Mouse (Mus musculus): Measurements from ENCODE around the gene Pms2.

The Pms2 gene

DNA sequence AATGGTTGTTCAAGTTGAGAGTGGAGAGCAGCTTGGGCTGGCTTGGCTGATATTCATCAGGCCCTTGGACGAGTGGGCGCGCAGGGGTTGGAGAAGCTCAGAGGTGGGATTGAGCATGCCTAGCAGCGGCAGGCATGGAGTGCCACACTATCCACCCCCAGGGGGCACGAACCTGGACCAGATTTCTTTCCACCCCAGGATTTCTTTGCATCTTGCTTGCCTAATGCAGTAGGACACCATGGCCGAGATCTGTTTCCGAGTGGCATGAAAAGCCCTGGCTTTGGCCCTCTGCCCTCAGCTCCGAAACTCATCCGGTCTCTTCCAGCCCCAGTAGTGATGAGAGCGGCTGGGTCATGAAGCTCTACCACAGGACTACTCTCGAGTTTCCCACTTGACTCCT, 23.6 kb downstream of the Pms2 start:
- no peak for DNase-seq

- DNase-seq, result no peak
Measured at GRCm38 (mm10) chr5:143933875-143934274, 24.1 kb downstream of the Pms2 start.

GRCm38 (mm10) chr5:143936156-143936555, 26.4 kb downstream of the Pms2 start:
- DNase-seq, result no peak

DNA sequence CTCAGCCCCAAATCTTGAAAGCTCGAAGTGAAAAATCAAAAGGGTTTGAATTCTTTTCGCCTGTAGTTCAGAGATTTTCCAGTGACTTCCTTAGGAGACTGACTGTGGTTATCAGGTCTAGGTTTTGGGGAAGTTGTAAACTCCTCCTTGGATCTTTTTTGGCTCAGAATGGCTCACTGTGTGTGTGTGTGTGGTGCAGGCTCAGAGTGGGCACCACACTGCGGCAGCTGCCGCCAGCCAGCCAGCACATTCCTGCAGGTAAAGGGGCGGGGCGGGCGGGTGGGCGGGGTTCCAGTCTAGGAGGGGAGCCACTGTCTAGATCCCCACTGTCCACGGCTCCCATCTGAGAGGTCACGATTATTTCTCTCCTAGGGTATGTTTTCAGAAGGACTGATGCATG, 31.8 kb downstream of the Pms2 start:
- DNase-seq, result no peak

DNA sequence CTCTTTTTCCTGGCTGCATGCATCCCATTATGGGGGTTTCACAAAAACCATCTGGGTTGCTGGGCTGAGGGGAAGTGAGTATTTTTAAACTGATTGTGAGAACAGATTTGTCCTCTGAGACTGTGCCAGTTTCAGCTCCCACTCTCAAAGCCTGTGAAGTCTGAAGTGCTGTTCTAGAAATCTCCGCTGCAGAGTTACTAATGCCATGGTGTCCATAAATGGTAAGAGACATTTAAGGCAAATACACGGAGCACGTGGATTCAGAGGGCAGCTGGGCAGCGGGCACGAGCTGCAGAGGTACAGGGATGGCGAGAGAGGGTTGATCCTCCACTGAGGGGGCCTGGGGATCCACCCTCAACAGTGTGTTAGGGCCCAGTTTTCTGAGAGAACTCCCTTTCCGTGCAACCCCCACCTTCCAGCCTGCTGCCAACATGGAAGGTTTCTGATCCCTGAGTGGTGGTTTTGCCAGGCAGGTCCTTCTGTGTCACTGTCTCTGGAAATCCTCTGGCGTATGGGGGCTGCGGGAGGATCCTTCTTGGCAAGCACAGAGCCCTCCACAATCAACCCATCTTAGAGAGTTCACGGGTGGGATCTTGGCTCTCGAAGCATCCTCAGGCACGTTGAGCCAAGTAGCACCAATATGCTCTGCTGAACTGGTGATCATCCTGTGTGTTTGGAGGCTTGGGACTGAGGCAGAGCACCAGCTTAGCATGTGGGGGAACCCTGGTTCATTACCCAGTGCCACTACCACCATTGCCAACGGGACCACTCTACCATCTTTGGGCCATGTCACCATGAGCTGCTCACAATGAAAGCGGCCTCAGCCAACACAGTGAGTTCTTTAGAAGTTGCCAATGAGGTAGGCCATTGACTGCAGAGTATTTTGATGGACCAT, 33.7 kb downstream of the Pms2 start:
- no peak for DNase-seq

DNA sequence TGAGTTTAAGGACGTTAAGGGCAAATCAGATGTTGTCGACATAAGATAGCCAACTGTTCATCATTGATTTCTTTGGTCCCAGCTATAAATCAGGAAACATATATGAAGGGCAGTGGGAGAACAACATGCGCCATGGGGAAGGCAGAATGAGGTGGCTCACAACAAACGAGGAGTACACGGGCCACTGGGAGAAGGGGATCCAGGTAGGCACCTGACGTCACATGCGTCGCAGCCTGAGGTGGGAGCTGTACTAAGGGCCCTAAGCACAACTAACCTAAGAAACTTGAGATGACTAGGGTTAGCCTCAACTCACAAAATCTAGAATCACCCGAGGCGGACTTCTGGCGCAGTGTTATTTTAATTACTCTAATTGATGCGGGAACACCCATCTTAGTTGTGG, 38.6 kb downstream of the Pms2 start:
- no peak for DNase-seq

DNA sequence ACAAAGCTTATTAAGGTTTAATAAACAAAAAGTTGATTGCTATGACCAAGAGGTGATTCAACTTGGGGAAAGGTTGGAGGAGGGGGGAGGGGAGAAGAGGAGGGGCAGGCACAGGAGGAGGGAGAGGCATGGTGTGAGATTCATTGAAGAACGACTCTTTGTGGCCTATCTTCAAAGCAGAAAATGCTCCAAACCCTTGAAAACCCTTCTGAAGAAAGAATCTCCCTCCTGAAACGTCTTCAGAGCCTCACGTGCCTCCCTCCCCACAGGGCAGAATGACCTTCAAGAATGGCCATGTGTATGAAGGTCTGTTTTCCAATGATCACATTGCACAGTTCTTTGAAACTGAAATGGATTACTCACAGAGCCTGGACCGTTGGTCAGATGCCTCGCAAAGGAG, 40.3 kb downstream of the Pms2 start:
- DNase-seq, result no peak

GRCm38 (mm10) chr5:143957101-143957500, 47.3 kb downstream of the Pms2 start:
- DNase-seq, result no peak

GRCm38 (mm10) chr5:143959551-143959950, 49.8 kb downstream of the Pms2 start:
- DNase-seq, result no peak

- DNase-seq, result no peak
Measured at GRCm38 (mm10) chr5:143961176-143961575, 51.4 kb downstream of the Pms2 start.

GRCm38 (mm10) chr5:143965586-143966345, 56.0 kb downstream of the Pms2 start:
- no peak for DNase-seq

DNA sequence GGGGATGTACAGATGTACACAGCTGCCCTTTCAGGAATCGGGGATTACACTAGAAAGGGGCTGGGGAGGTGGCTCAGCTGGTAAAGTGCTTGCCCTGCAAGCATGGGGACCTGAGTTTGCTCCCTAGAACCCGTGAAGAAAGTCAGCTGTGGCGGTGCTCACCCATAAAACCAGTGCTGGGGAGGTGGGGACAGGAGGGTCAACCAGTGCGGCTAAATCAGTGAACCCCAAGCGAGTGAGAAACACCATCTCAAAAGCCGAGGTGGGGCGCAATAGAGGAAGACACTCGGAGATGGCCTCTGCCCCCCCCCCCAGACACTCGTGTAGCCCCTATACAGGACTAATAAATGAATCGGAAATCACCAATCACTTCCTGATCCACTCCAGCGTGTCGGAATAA, 56.9 kb downstream of the Pms2 start:
- no peak for DNase-seq

- no peak for DNase-seq
Measured at GRCm38 (mm10) chr5:143972628-143973027, 62.9 kb downstream of the Pms2 start.

DNA sequence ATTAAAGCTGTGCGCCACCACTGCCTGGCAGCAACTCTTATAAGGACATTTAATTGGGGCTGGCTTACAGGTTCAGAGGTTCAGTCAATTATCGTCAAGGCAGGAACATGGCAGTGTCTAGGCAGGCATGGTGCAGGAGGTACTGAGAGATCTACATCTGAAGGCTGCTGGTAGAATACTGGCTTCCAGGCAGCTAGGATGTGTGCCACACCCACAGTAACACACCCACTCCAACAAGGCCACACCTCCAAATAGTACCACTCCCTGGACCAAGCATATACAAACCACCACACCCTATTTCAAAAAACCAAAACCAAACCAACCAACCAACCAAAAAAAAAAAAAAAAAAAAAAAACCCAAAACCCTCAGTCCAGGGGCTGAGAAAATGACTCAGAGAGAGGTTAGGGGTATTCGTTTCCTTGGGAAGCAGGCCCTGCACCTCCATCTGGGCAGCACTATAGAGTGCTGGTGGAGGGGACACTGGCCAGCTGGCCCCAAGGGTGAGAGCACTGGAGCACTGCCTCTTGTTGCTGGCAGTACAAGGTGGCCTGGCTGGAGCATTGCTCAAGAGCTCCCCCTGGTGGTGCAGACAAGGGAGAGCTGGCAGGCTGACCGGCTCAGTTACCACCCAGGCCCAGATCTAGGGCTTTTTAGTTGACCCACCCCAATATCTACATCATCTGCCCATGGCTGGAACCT, 65.3 kb downstream of the Pms2 start:
- peak in 1 of 2 experiments; percentile 59 for DNase-seq

- no peak for DNase-seq
Measured at GRCm38 (mm10) chr5:143975631-143975933, 65.8 kb downstream of the Pms2 start.

GRCm38 (mm10) chr5:143976232-143976631, 66.5 kb downstream of the Pms2 start:
- no peak for DNase-seq

GRCm38 (mm10) chr5:143976726-143977431, 67.1 kb downstream of the Pms2 start:
- DNase-seq, result no peak

DNA sequence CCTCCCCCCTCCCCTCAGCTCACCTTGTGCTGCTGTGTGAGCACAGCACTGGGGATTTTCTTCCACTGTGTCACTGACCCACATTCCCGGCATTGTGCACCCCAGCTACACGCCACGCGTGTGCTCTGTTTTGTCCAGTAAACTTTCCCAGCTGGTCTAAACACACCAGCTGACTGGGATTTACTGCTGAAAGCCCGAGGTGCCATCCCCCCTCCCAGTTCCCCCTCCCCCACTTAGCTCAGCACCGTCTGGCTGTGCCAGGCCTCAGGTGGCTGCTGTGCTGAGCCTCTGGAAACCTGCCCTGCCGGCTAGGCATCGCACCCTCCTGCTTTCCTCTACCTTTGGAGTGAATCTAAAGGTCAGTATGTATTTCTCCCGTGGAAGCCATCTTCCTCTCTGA, 71.1 kb downstream of the Pms2 start:
- DNase-seq, result no peak

GRCm38 (mm10) chr5:143982361-143982760, 72.6 kb downstream of the Pms2 start:
- DNase-seq, result no peak
